Mouse (Mus musculus) forebrain, embryonic 15.5 days (tissue): ENCODE data around the gene Rarb. TPM values are rescaled to one million over a fixed set of nuclear protein-coding genes. Genes with fewer than 3 reads are reported as not detected.

Experiments
- ATAC-seq: fragments of 200-750 bp; cut with Nextera tagmentation; replicated peaks from 2 replicates; pipeline ENCODE4 v1.8.0; 2017; ENCODE audit warnings: mild to moderate bottlenecking, moderate TSS enrichment, moderate library complexity
- H3K27ac ChIP-seq: fragments of 300-500 bp; sonication (generic); replicated peaks from 2 replicates; pipeline ENCODE4 v1.5.1; 2015; ENCODE audit warnings: mild to moderate bottlenecking, inconsistent platforms
- H3K27me3 ChIP-seq: fragments of 300-500 bp; sonication (generic); 2 replicates; pipeline ENCODE4 v1.6.1; 2015; ENCODE audit warnings: inconsistent platforms
- H3K36me3 ChIP-seq: fragments of 300-500 bp; sonication (generic); 2 replicates; pipeline ENCODE4 v1.6.1; 2015; ENCODE audit warnings: mild to moderate bottlenecking, inconsistent platforms
- H3K4me1 ChIP-seq: fragments of 300-500 bp; sonication (generic); 2 replicates; pipeline ENCODE4 v1.6.1; 2015; ENCODE audit warnings: inconsistent platforms
- H3K4me2 ChIP-seq: fragments of 300-500 bp; sonication (generic); replicated peaks from 2 replicates; pipeline ENCODE4 v1.6.1; 2015; ENCODE audit warnings: mild to moderate bottlenecking, inconsistent platforms
- H3K4me3 ChIP-seq: fragments of 300-500 bp; sonication (generic); 2 replicates; pipeline ENCODE4 v1.5.1; 2015; ENCODE audit warnings: mild to moderate bottlenecking, inconsistent platforms
- H3K9ac ChIP-seq: fragments of 300-500 bp; sonication (generic); replicated peaks from 2 replicates; pipeline ENCODE4 v1.6.1; 2015; ENCODE audit warnings: mild to moderate bottlenecking, inconsistent platforms
- H3K9me3 ChIP-seq: fragments of 300-500 bp; sonication (generic); 2 replicates; pipeline ENCODE4 v1.6.1; 2016; ENCODE audit warnings: inconsistent platforms
- WGBS: fragments of 180-500 bp; shearing (Covaris S2); methylation state at CpG from one replicate; pipeline ENCODE4 v1.1.7; 2015; ENCODE audit warnings: mixed read lengths; 5-methylcytosine and 5-hydroxymethylcytosine counted together
- polyA plus RNA-seq: library from polyadenylated mRNA; unstranded; fragments of >200 nt; fragmentation: Nextera tagmentation; extraction: Ambion mirVana; gene quantifications from 2 replicates; pipeline ENCODE4 v1.2.1, GENCODE M21; 2015

Rarb gene
- polyA plus RNA-seq, 1 experiment from 2014 or later, result 16.8 TPM

DNA sequence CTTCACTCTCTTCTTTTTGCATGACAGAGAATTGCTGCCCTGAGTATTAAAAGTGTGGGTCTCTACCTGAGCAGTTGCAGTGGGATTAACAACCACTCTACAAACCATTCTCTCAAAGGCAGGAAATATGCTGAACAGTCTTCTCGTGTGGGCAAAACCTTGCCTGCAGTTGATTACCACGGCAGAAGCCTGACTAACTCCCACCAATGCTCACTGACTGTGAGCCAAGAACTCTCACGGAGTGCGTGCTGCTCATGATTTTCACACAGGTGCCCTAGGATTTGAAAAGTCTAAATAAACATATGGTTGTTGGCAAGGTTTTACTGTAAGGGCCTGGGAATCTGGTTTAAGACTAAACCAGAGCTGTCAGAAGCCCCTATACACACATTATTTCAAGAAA lies 309.1 kb downstream of the Rarb start:
- H3K9me3 ChIP-seq, result no peaks in the 10 kb centered on the region
- H3K27me3 ChIP-seq, result no peaks in the 10 kb centered on the region
- H3K4me3 ChIP-seq, result no peak overlapping the region
- WGBS, result 53% methylated on average over 4 of the region's 4 CpGs
- H3K4me2 ChIP-seq, result no peak overlapping the region
- H3K27ac ChIP-seq, result no peak overlapping the region
- no peak overlapping the region for H3K9ac ChIP-seq
- no peaks in the 10 kb centered on the region for H3K4me1 ChIP-seq
- H3K36me3 ChIP-seq, result no peaks in the 10 kb centered on the region
- no peak for ATAC-seq

DNA sequence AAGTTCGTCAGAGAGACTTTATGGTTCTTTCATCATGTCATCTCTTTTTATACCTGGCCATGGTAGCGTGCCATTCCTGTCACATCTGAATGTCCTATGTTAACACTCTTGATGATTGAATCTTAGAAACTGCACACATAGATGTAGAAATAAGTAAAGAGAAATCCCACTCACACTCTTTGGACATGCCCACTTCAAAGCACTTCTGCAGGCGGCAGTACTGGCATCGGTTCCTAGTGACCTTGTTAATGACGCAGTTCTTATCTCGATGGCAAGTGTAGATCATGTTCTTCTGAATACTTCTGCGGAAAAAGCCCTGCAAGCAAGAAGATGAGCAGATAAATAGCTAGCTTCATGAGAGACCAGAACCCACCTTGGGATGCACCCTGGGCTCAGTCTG lies 310.2 kb downstream of the Rarb start:
- Histone ChIP-seq H3K27me3 (no peaks in the 10 kb centered on the region), H3K27ac (no peak overlapping the region), H3K9me3 (no peaks in the 10 kb centered on the region), H3K9ac (no peak overlapping the region), H3K4me2 (no peak overlapping the region), H3K36me3 (no peaks in the 10 kb centered on the region), H3K4me3 (no peak overlapping the region), H3K4me1 (no peaks in the 10 kb centered on the region)
- 92% methylated on average over 7 of the region's 7 CpGs for WGBS
- ATAC-seq, result no peak

DNA sequence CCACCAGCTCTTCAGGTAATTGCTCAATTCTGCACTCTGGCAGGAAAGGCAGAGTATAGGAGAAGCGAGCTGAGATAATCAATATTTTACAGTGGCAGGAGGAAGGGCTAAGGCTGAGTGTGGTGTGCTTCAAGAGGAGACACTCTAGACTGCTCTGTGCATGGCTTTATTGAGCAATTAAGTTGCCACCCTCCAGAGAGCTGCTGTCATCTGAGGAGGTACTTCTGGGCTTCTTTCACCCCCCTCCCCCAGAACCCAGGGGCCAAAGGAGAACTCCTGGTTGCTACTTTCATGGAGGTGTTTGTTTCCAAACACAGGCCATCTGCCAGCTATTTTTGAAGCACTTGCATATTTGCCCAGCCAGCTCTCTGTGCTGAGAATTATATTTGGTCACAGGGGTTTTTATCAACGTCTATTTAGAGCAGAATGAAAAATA lies 321.7 kb downstream of the Rarb start:
- Histone ChIP-seq H3K27me3 (no peaks in the 10 kb centered on the region), H3K4me3 (no peak overlapping the region), H3K4me1 (no peaks in the 10 kb centered on the region; the same call in 1 of the 2 replicates), H3K9ac (no peak overlapping the region), H3K27ac (no peak overlapping the region), H3K36me3 (no peaks in the 10 kb centered on the region), H3K4me2 (no peak overlapping the region), H3K9me3 (no peaks in the 10 kb centered on the region)
- ATAC-seq, result no peak
- WGBS, result 65% methylated on average over 2 of the region's 2 CpGs

DNA sequence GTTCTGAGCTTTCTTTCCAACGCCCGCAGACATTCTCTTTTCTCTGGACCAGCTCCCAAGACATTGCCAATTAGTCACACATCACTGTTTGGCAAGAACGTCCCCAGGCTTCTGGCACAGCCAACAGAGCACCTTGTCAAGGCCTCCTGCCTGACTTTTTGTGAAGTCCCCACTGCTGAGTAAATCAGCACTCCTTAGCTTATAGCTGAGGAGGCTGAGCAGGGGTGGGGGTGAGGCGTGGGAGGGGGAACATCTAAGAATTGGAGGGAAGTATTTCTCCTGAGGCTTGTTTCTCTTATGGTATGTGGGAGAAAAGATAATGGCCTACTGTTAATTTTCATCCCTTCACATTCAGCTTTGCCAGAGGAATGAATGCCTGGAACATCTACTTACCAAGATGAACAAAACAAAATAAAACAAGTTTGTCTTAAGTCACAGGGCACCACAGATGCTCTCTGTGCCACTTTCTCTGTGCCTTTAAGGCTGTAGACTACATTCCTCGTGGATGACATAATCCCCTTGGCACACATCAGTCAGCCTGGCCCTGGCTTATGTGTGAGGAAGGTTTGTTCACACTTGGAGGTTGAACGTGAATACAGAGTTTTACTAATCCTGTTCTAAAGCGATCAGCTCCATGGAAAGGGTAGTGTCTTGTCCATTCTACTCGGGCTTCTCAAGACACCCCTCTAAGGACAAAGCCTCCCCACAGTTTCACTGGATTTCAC lies 335.1 kb downstream of the Rarb start:
- 23% methylated on average over 8 of the region's 8 CpGs for WGBS
- peak; percentile 93 for ATAC-seq
- Histone ChIP-seq H3K36me3 (no peaks in the 10 kb centered on the region), H3K9me3 (no peaks in the 10 kb centered on the region), H3K4me1 (peaks cover 14% of the 10 kb centered on the region), H3K4me3 (no peak overlapping the region), H3K4me2 (no peak overlapping the region), H3K27ac (no peak overlapping the region), H3K9ac (no peak overlapping the region), H3K27me3 (no peaks in the 10 kb centered on the region)

DNA sequence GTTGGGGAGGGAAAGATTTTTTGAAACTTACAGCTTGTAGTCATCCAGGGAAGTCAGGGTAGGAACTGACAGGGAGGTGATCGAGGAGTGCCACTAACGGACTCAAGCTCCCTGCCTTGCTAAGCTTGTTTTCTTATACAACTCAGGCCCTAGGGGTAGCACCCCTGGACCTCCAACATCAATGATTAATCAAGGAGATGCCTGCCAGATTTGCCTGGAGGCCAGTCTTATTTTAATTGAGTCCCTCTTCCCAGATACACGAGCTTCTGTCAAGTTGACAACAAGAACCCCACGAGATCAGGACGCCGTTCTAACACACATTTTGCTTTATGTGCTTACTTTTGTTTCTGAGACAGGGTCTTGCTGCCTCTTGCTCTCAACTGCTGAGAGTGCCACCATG lies 338.3 kb downstream of the Rarb start:
- H3K4me3 ChIP-seq, result no peak overlapping the region
- no peak overlapping the region for H3K9ac ChIP-seq
- no peak overlapping the region for H3K4me2 ChIP-seq
- no peak for ATAC-seq
- no peaks in the 10 kb centered on the region for H3K27me3 ChIP-seq
- no peaks in the 10 kb centered on the region for H3K36me3 ChIP-seq
- H3K9me3 ChIP-seq, result no peaks in the 10 kb centered on the region
- 68% methylated on average over 6 of the region's 6 CpGs for WGBS
- no peak overlapping the region for H3K27ac ChIP-seq
- peaks cover 14% of the 10 kb centered on the region for H3K4me1 ChIP-seq

DNA sequence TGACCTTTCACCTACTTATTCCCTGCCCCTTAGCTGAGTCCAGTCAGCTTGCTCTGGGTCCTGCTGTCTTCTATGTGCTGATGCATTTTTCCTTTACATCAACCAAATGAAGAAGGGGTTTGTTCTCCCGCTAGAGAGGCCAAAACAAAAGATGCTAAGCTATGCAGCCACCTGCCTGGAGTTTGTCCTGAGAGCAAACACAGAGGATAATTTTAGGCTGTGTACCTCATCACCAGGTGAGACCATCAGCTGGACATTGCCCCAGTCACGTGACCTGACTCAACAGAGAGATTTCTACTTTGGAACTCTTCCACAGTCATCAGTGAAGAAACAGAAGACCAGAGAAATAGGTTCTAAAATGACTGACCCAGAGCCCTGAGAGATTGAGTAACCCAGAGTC lies 339.4 kb downstream of the Rarb start:
- Histone ChIP-seq H3K4me1 (peaks cover 14% of the 10 kb centered on the region), H3K4me2 (no peak overlapping the region), H3K27ac (no peak overlapping the region), H3K4me3 (no peak overlapping the region), H3K9me3 (no peaks in the 10 kb centered on the region), H3K9ac (no peak overlapping the region), H3K27me3 (no peaks in the 10 kb centered on the region), H3K36me3 (no peaks in the 10 kb centered on the region)
- ATAC-seq, result no peak
- WGBS, result 82% methylated on average over 2 of the region's 2 CpGs

DNA sequence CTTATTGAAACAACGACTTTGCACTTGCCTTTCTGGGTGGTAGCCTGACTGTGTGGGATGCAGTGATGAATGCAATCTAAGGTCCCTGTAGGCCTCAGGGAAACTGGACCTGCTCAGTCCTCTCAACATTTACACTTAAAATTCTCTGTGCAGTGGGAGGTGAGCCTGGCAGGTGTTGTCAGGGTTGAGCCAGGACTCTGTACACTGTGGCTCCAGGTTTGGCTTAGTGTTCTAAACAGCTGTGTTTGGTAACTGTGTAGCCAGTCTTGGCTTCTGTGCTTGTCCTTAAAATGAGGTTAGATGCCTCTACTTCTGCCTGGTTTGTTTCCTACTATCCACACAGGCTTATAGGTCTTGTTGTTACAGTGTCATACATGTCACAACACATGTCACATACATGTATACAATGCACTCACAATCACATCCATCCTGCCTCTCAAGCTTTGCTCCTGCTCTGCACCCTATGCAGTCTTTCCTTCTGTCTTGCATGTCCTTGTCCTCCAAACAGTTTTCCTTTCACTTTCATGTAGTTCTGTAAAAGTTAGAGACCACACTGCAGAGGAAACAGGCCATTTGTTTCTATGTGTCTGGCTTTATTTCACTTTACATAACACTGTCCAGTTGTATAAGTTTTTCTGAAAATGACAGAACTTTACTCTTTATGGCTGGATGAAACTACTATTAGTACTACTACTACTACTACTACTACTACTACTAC lies 340.2 kb downstream of the Rarb start:
- H3K4me2 ChIP-seq, result no peak overlapping the region
- no peaks in the 10 kb centered on the region for H3K9me3 ChIP-seq
- H3K9ac ChIP-seq, result no peak overlapping the region
- H3K27ac ChIP-seq, result no peak overlapping the region
- H3K4me1 ChIP-seq, result peaks cover 6% of the 10 kb centered on the region
- H3K36me3 ChIP-seq, result no peaks in the 10 kb centered on the region
- 83% methylated on average over 1 of the region's 1 CpGs for WGBS
- no peak for ATAC-seq
- H3K4me3 ChIP-seq, result no peak overlapping the region
- no peaks in the 10 kb centered on the region for H3K27me3 ChIP-seq

DNA sequence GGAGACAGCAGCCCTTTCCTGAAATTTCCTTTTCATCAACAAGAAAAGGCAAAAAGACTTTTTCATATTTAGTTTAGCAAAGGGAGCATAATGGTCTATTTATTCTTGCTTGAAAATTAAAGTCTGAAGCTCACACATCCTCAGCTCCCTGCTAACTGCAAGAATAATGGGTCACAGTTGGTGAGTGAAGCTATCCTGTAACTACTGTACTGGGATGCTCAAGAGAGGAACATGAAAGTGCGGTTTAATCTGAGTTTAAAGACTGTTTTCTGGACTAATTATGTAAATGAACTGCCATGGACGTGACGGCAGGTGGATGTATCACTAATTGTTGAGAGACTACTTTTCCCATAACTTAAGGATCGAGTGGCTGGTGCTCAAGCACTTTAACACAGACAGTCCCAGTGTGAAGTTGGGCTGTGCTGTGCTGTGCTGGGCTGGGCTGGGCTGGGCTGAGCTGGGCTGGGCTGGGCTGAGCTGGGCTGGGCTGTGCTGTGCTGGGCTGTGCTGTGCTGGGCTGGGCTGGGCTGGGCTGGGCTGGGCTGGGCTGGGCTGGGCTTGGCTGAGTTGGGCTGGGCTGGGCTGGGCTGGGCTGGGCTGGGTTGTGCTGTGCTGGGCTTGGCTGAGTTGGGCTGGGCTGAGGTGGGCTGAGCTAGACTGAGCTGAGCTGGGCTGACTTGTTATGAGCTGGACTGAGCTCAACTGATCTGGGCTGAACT lies 370.5 kb downstream of the Rarb start:
- Histone ChIP-seq H3K9me3 (no peaks in the 10 kb centered on the region), H3K4me3 (no peak overlapping the region), H3K27ac (no peak overlapping the region), H3K9ac (no peak overlapping the region), H3K4me1 (no peaks in the 10 kb centered on the region), H3K4me2 (no peak overlapping the region), H3K36me3 (no peaks in the 10 kb centered on the region), H3K27me3 (no peaks in the 10 kb centered on the region)
- peak; percentile 62 for ATAC-seq
- 20% methylated on average over 4 of the region's 4 CpGs for WGBS

DNA sequence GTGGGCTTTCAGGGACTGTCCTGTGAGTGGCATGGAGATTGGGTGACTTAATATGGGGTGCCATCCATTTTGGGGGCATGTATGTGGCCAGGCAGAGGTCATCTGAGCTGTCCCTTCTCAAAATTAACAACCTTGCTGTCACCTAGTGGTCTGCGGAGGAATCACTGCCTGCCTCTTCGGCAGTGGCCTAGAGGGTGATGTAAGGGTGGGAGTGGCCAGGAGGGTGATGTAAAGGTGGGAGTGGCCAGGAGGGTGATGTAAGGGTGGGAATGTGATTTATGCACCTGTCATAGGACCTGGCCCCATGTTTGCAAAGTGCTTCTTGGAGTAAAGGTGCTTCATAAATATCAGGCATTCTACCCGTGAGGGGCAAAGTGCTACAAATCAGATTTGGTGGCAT lies 371.4 kb downstream of the Rarb start:
- H3K9me3 ChIP-seq, result no peaks in the 10 kb centered on the region
- H3K9ac ChIP-seq, result no peak overlapping the region
- no peaks in the 10 kb centered on the region for H3K27me3 ChIP-seq
- no peak overlapping the region for H3K4me2 ChIP-seq
- H3K36me3 ChIP-seq, result no peaks in the 10 kb centered on the region
- no peak overlapping the region for H3K27ac ChIP-seq
- H3K4me1 ChIP-seq, result no peaks in the 10 kb centered on the region
- no peak for ATAC-seq
- no peak overlapping the region for H3K4me3 ChIP-seq
- 35% methylated on average over 3 of the region's 3 CpGs for WGBS

DNA sequence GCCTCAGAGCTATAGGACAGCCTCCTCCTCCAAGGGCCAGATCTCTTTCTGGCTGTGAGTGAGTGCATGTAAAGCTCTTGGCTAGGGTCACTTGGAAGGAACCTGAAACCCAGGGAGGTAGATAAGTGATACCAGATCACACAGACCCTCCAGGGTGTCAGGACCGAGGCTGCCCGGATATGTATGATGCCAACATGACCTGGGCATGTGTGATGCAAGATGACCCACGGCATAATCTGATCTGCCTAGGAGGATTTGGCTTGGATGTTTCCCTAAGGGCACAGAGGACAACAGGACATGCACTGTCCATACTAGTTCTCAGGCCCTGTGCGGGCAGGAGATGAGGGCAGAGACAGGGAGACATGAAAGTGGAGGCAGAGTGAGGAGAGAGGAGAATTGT lies 374.1 kb downstream of the Rarb start:
- Histone ChIP-seq H3K27ac (no peak overlapping the region), H3K4me1 (0 out of 2 replicates have a peak, but pooled peaks cover 4% of the 10 kb centered on the region), H3K4me2 (no peak overlapping the region), H3K9me3 (no peaks in the 10 kb centered on the region), H3K27me3 (no peaks in the 10 kb centered on the region), H3K4me3 (no peak overlapping the region), H3K36me3 (no peaks in the 10 kb centered on the region), H3K9ac (no peak overlapping the region)
- ATAC-seq, result no peak
- 90% methylated on average over 4 of the region's 4 CpGs for WGBS

DNA sequence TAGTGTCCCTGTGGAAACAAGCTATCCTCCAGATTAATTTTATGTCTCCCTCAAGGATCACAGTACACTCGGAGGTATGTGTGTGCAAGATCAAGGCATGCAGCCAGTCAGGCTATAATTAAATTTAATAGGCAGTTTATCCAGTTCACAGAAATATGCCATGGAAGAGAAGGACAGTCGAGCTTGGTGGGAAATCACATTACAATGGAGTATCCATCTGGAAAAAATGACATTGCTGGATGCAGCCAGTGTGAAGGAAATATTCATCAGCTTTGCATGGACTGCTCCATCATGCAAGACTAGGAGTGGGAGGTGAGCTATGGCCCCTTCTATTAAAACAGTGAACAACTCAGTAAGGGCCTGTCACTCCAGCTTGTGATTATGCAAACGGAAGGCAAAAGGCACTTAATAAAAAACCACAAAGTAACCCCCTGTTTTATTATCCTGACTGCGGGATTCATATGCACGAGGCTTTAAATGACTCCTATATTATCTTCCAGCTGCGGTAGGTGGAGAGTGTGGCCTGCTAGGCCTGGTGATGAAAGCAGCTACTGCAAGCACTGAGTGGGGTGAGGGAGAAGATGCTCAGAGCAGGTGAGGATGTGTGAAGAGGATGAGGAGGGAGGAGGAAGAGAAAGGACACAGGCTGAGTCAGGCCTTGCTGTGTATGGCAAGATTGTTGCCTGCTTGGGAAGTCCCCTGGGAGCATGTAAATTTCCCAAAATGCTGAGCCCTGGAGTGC lies 379.4 kb downstream of the Rarb start:
- Histone ChIP-seq H3K4me3 (no peak overlapping the region), H3K9me3 (no peaks in the 10 kb centered on the region), H3K27me3 (no peaks in the 10 kb centered on the region), H3K4me2 (no peak overlapping the region), H3K36me3 (peaks cover 13% of the 10 kb centered on the region; the same call in 1 of the 2 replicates), H3K4me1 (0 out of 2 replicates have a peak, but pooled peaks cover 4% of the 10 kb centered on the region), H3K9ac (no peak overlapping the region), H3K27ac (no peak overlapping the region)
- no peak for ATAC-seq
- WGBS, result 69% methylated on average over 6 of the region's 6 CpGs

DNA sequence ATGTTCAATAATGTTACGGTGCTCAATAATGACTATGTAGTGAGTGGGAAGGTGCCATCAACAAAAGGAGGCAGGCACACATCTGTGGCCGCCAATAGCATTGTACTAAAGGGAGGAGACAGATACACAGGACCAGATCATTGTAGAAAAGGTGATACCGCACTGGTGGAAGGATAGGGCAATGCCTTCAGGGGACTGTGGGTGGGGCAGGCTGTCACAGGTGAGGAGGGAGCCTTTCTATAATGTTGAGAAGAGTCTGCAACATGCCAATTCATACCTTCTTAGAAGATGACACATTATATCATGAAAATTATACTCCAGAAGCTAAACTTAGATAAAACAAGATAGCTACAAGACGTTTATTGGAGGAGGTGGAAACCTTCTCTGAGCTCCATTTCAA lies 381.6 kb downstream of the Rarb start:
- Histone ChIP-seq H3K4me1 (0 out of 2 replicates have a peak, but pooled peaks cover 4% of the 10 kb centered on the region), H3K9ac (no peak overlapping the region), H3K4me2 (no peak overlapping the region), H3K4me3 (no peak overlapping the region), H3K36me3 (peaks cover 22% of the 10 kb centered on the region), H3K9me3 (no peaks in the 10 kb centered on the region), H3K27ac (no peak overlapping the region), H3K27me3 (no peaks in the 10 kb centered on the region)
- ATAC-seq, result no peak
- 94% methylated on average over 4 of the region's 4 CpGs for WGBS
